Mouse (Mus musculus) liver, embryonic 14.5 days (tissue): ENCODE measurements around the gene Plcb2. TPM values are rescaled to one million over a fixed set of nuclear protein-coding genes. Genes with fewer than 3 reads are reported as not detected.
A peak's percentile ranks its signal among the peaks of the same experiment; 100 is the strongest.

ENCODE experiments used
- ATAC-seq: fragments of 200-750 bp; cut with Nextera tagmentation; 2 replicates; pipeline ENCODE4 v1.8.0; 2017; ENCODE audit warnings: moderate number of reproducible peaks, mild to moderate bottlenecking, moderate library complexity; ENCODE audit not compliant: insufficient read depth
- DNase-seq, 3 experiments: peaks; one replicate each; pipeline ENCODE4 v3.0.0-alpha.2; 2012 to 2013; ENCODE audit warnings: low read depth in 3 of 3, low spot score in 3 of 3
- H3K27ac ChIP-seq: fragments of 300-500 bp; sonication (generic); 2 replicates; pipeline ENCODE4 v1.5.1; 2014; ENCODE audit warnings: moderate library complexity, mild to moderate bottlenecking, control low read depth, inconsistent platforms
- H3K27me3 ChIP-seq: fragments of 300-500 bp; sonication (generic); 2 replicates; pipeline ENCODE4 v1.6.1; 2014; ENCODE audit warnings: mild to moderate bottlenecking, low read length, moderate library complexity; ENCODE audit not compliant: control insufficient read depth, insufficient read depth
- H3K36me3 ChIP-seq: fragments of 300-500 bp; sonication (generic); replicated peaks from 2 replicates; pipeline ENCODE4 v1.6.1; 2014; ENCODE audit warnings: low read depth; ENCODE audit not compliant: control insufficient read depth, insufficient read depth
- H3K4me1 ChIP-seq, 2 experiments: fragments of 200-500 bp in 1 of 2; fragments of 300-500 bp in 1 of 2; sonication (generic) in 1 of 2; replicated peaks; 2 replicates each; pipeline ENCODE4 v1.6.1; 2012 to 2014; ENCODE audit warnings: antibody characterized with exemption in 1 of 2, inconsistent platforms in 1 of 2, low read length in 1 of 2; ENCODE audit not compliant: control insufficient read depth in 2 of 2, insufficient read depth in 2 of 2
- H3K4me2 ChIP-seq: fragments of 300-500 bp; sonication (generic); 2 replicates; pipeline ENCODE4 v1.6.1; 2014; ENCODE audit warnings: low read depth, mild to moderate bottlenecking, control low read depth, moderate library complexity
- H3K4me3 ChIP-seq, 2 experiments: fragments of 200-500 bp in 1 of 2; fragments of 300-500 bp in 1 of 2; sonication (generic) in 1 of 2; 2 replicates each; pipeline ENCODE4 v1.5.1; 2012 to 2014; ENCODE audit warnings: low read depth in 2 of 2, low read length in 2 of 2, mild to moderate bottlenecking in 2 of 2, control low read depth in 1 of 2, inconsistent platforms in 1 of 2, moderate library complexity in 1 of 2; ENCODE audit not compliant: insufficient read depth in 1 of 2
- H3K9ac ChIP-seq: fragments of 300-500 bp; sonication (generic); replicated peaks from 2 replicates; pipeline ENCODE4 v1.6.1; 2014; ENCODE audit warnings: mild to moderate bottlenecking, control low read depth, moderate library complexity
- H3K9me3 ChIP-seq: fragments of 300-500 bp; sonication (generic); 2 replicates; pipeline ENCODE4 v1.6.1; 2016; ENCODE audit warnings: low read length, mixed read lengths; ENCODE audit not compliant: control insufficient read depth
- CTCF ChIP-seq: IDR thresholded peaks from 2 replicates; pipeline ENCODE4 v1.5.1; 2016; ENCODE audit warnings: antibody characterized with exemption, low read depth, control low read depth
- EP300 ChIP-seq: IDR thresholded peaks from 2 replicates; pipeline ENCODE4 v1.6.1; 2016; ENCODE audit warnings: antibody characterized with exemption, low read depth
- WGBS: fragments of 180-500 bp; shearing (Covaris S2); extraction: QIAGEN DNeasy Blood & Tissue Kit; methylation state at CpG from one replicate; pipeline ENCODE4 v1.1.7; 2014; ENCODE audit not compliant: insufficient replicate concordance; 5-methylcytosine and 5-hydroxymethylcytosine counted together
- polyA plus RNA-seq, 2 experiments: library from polyadenylated mRNA; depleted of rRNA in 1 of 2; stranded (reverse) in 1 of 2; unstranded in 1 of 2; fragments of >200 nt; fragmentation: Nextera tagmentation in 1 of 2; extraction: Ambion mirVana in 1 of 2; gene quantifications; 2 replicates each; pipeline versions ENCODE4 v1.2.1 to v1.2.3; 2012 to 2014

Gene Plcb2
- polyA plus RNA-seq, 2 experiments: 1.5 to 3.1 TPM

DNA sequence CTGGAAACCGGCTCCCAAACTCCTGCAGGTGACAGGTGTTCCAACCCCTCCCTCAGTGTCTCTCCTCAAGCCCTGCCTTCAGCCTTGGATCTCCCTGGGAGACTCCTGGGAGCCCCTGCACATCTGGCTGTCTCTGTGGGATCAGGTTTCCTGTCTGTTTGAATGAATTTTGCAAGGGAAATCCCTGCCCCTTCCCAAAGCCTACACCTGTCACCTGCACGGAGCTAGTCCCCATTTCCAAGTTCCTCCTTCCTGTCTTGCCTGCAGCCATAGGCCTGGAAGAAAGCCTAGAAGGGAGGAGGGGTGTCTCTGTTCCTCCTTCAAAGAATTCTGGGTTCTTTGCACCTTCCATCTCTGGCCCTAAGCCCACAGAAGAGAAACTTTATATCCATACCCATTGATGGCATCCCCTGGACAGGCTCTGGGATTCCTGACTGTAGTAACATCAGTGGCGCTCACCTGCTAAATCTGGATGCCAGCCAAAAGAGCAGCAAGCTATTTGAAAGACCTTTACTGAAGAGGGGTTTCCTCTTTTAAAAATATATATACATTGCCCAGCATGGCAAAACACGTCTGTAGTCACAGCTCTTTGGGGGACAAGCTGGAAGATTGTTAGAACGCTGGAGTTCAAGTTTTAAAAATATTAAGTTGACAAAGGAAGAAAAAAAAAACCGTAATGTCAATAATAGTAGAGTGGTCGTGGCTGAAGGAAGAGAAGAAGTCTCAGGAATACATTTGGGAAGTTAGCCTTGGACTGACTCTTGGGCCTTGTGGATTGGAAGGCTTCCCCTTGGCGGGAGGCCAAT lies 1.8 kb upstream of the Plcb2 start:
- no peak overlapping the region for H3K9ac ChIP-seq
- H3K4me2 ChIP-seq: no peak overlapping the region
- H3K27ac ChIP-seq: no peak overlapping the region
- 29% methylated on average over 8 of the region's 8 CpGs for WGBS
- no peaks in the 10 kb centered on the region for H3K9me3 ChIP-seq
- no peaks in the 10 kb centered on the region; the same call in 1 of the 2 replicates for H3K27me3 ChIP-seq
- ATAC-seq (no peak), DNase-seq (no peak)
- TF ChIP-seq CTCF (no peak), EP300 (no peak)
- peaks cover 0 to 5% of the 10 kb centered on the region in 2 experiments; a peak in 1 of 4 replicates for H3K4me1 ChIP-seq
- no peak overlapping the region for H3K4me3 ChIP-seq
- no peaks in the 10 kb centered on the region for H3K36me3 ChIP-seq

DNA sequence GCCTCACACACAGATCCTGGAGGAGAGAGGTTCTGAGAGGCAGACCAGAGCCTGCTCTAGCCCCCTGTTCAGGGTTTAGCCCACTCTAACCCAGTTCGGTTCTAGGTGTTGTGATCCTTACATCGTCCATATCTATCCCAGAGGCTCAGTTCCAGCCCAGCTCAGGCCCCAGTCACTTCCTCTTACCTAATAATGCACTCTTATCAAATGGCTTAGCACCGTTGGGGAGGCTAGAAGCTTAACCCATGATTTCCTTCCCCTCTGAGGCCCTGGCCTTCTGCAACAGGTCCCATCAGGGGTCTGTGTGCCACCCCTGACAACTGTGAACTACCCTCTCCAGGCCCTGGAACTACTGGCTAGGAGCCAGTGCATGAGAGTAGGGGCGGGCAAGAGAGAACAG lies 956 bp upstream of the Plcb2 start:
- no peak overlapping the region for H3K4me3 ChIP-seq
- DNase-seq (no peak), ATAC-seq (no peak)
- WGBS: 13% methylated on average over 4 of the region's 4 CpGs
- H3K4me2 ChIP-seq: no peak overlapping the region
- H3K9ac ChIP-seq: no peak overlapping the region
- no peak for TF ChIP-seq EP300
- no peak for TF ChIP-seq CTCF
- H3K27ac ChIP-seq: no peak overlapping the region
- H3K4me1 ChIP-seq: peaks cover 0 to 6% of the 10 kb centered on the region in 2 experiments; a peak in 2 of 4 replicates
- no peaks in the 10 kb centered on the region for H3K36me3 ChIP-seq
- no peaks in the 10 kb centered on the region; the same call in 1 of the 2 replicates for H3K27me3 ChIP-seq
- no peaks in the 10 kb centered on the region for H3K9me3 ChIP-seq

GRCm38 (mm10) chr2:118727911-118728310 lies 327 bp downstream of the Plcb2 start:
- no peak for DNase-seq
- no peak overlapping the region for H3K9ac ChIP-seq
- ATAC-seq: no peak; the same call in 1 of the 2 replicates
- peaks cover 0 to 13% of the 10 kb centered on the region in 2 experiments; a peak in 2 of 4 replicates for H3K4me1 ChIP-seq
- H3K4me3 ChIP-seq: peak overlapping the region; percentile 22 to 38; a peak in 3 of 4 replicates
- H3K4me2 ChIP-seq: peak overlapping the region; percentile 7
- no peak for TF ChIP-seq EP300
- no peak for TF ChIP-seq CTCF
- H3K27ac ChIP-seq: no peak overlapping the region
- H3K36me3 ChIP-seq: no peaks in the 10 kb centered on the region
- WGBS: 6% methylated on average over 9 of the region's 9 CpGs
- H3K9me3 ChIP-seq: no peaks in the 10 kb centered on the region
- no peaks in the 10 kb centered on the region for H3K27me3 ChIP-seq

DNA sequence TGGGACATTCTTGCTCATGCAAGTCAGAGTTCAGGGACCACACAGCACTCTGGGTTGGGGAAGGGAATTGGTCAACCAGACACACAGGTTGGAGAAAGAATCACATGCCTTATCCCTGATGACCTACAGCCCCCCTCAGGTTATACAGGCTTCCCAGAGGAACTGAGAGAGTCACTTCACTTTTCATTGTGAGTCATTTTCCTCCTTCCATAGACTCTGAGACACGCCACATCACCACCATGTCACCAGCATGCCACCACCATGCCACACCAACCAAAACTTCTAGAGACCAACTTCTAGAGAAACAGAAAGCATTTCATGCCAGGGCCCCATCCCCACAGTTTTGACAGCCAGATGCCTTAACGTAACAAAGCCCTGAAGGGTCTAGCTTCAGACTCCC lies 1.4 kb downstream of the Plcb2 start:
- no peak for ATAC-seq
- Histone ChIP-seq H3K9me3 (no peaks in the 10 kb centered on the region), H3K27ac (no peak overlapping the region), H3K9ac (no peak overlapping the region), H3K4me3 (no peak overlapping the region), H3K4me2 (peak overlapping the region; percentile 27; the same call in 1 of the 2 replicates), H3K27me3 (no peaks in the 10 kb centered on the region), H3K4me1 (peaks cover 0 to 13% of the 10 kb centered on the region in 2 experiments; a peak in 2 of 4 replicates), H3K36me3 (no peaks in the 10 kb centered on the region)
- no peak for DNase-seq
- 51% methylated on average over 2 of the region's 2 CpGs for WGBS
- TF ChIP-seq EP300 (no peak), CTCF (no peak)

GRCm38 (mm10) chr2:118725511-118725910 lies 2.7 kb downstream of the Plcb2 start:
- H3K4me2 ChIP-seq: no peak overlapping the region
- H3K27me3 ChIP-seq: no peaks in the 10 kb centered on the region
- H3K4me3 ChIP-seq: no peak overlapping the region
- DNase-seq: no peak
- peaks cover 0 to 13% of the 10 kb centered on the region in 2 experiments; a peak in 2 of 4 replicates for H3K4me1 ChIP-seq
- TF ChIP-seq CTCF (no peak), EP300 (no peak)
- no peaks in the 10 kb centered on the region for H3K9me3 ChIP-seq
- 64% methylated on average over 4 of the region's 4 CpGs for WGBS
- H3K9ac ChIP-seq: no peak overlapping the region
- H3K36me3 ChIP-seq: no peaks in the 10 kb centered on the region
- no peak for ATAC-seq
- H3K27ac ChIP-seq: no peak overlapping the region
